Mouse (Mus musculus) sigmoid colon, adult 10 weeks (tissue): ENCODE data around the gene Alkbh5. TPM values are rescaled to one million over a fixed set of nuclear protein-coding genes. Genes with fewer than 3 reads are reported as not detected.

Source experiments
- polyA plus RNA-seq: library from polyadenylated mRNA; stranded (reverse); fragments of 350-450 nt; fragmentation: Illumina TruSeq; extraction: RNeasy Lipid Tissue Mini Kit (QIAGEN cat#74804); gene quantifications from one replicate; pipeline ENCODE4 v1.2.3, GENCODE M21; 2014; ENCODE audit warnings: low read depth, low replicate concordance

The Alkbh5 gene
- polyA plus RNA-seq: 61.4 TPM

GRCm38 (mm10) chr11:60536180-60536858 lies at the start of gene Alkbh5:
Gene Alkbh5 (plus strand): TSS chr11:60536381.

Other genes with a start within 250 kb of the Alkbh5 start
- gene Tom1l2, start 183.5 kb upstream of the Alkbh5 start, polyA plus RNA-seq: 21.2 TPM
- gene Drc3, start 183.1 kb upstream of the Alkbh5 start, polyA plus RNA-seq: 1.5 TPM
- 31.2 TPM for gene Gid4, start 119.2 kb upstream of the Alkbh5 start, polyA plus RNA-seq
- gene Atpaf2, start 117.9 kb upstream of the Alkbh5 start, polyA plus RNA-seq: 8.6 TPM
- 13.3 TPM for gene Drg2, start 81.8 kb upstream of the Alkbh5 start, polyA plus RNA-seq
- gene Myo15, start 67.0 kb upstream of the Alkbh5 start, polyA plus RNA-seq: 0.06 TPM
- gene Llgl1, start 163.3 kb downstream of the Alkbh5 start, polyA plus RNA-seq: 0.28 TPM
- gene Flii, start 190.9 kb downstream of the Alkbh5 start, polyA plus RNA-seq: 9.1 TPM
- gene Mief2, start 192.0 kb downstream of the Alkbh5 start, polyA plus RNA-seq: 0.22 TPM
- gene Top3a, start 241.0 kb downstream of the Alkbh5 start, polyA plus RNA-seq: 3.5 TPM
- 14.3 TPM for gene Smcr8, start 241.1 kb downstream of the Alkbh5 start, polyA plus RNA-seq